Mouse (Mus musculus) ES-Bruce4 (cell line): Measurements from ENCODE around the gene Apba3.

ENCODE experiments used
- CTCF ChIP-seq: IDR thresholded peaks from one replicate; pipeline ENCODE4 v1.8.1; 2011; ENCODE audit warnings: low read depth, low read length
- EP300 ChIP-seq: IDR thresholded peaks from 2 replicates; pipeline ENCODE4 v1.6.1; 2011; ENCODE audit warnings: low read depth, low read length; ENCODE audit not compliant: insufficient read depth
- POLR2A ChIP-seq: IDR thresholded peaks from one replicate; pipeline ENCODE4 v1.8.1; 2011; ENCODE audit warnings: low read length; ENCODE audit not compliant: insufficient read depth

DNA sequence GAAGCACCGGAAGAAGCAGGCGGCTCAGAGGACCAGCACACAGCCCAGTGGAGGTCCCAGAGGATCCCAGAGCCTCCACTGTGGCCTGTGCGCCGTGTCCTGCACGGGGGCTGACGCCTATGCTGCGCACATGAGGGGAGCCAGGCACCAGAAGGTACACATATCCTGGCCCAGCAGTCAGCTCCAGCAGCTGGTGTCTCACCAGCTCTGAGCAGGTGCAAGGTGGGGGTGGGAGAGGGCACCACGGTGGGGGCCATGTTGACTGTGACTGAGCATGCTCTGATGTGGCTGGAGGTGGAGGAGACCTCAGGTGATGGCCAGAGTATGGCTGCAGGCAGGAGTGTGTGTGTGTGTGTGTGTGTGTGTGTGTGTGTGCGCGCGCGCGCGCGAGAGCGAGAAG is 24.7 kb upstream of the Apba3 start:
- TF ChIP-seq CTCF (no peak), POLR2A (no peak), EP300 (no peak)
